Mouse (Mus musculus): ENCODE results near the gene Tvp23b. TPM values are rescaled to one million over a fixed set of nuclear protein-coding genes. Genes with fewer than 3 reads are reported as not detected.
A peak's percentile ranks its signal among the peaks of the same experiment; 100 is the strongest.

Gene Tvp23b
- polyA plus RNA-seq (2016; fragmentation: Nextera tagmentation; extraction: Ambion mirVana): 49.5 and 51.7 TPM in 2 replicates

GRCm38 (mm10) chr11:62879220-62880048, at the start of gene Tvp23b:
Gene Tvp23b, plus strand, starts transcription at chr11:62879455.
- Histone ChIP-seq H3K4me1 (0 out of 2 replicates have a peak, but pooled peaks cover 3% of the 10 kb centered on the region), H3K4me2 (replicated peaks) (peak within 1 kb of the TSS; percentile 68), H3K27me3 (no peaks in the 10 kb centered on the region), H3K9me3 (replicated peaks) (no peaks in the 10 kb centered on the region), H3K4me3 (peak within 1 kb of the TSS; percentile 79), H3K9ac (peak within 1 kb of the TSS; percentile 85), H3K36me3 (peaks cover 11% of the 10 kb centered on the region), H3K27ac (peak within 1 kb of the TSS; percentile 78)
- peak; percentile 96 for ATAC-seq (ENCODE audit: low FRiP score)
- WGBS: 2% methylated on average over 55 of the region's 55 CpGs

GRCm38 (mm10) chr11:62830387-62830786, 48.9 kb upstream of the Tvp23b start:
- 79% methylated on average over 2 of the region's 2 CpGs for WGBS
- no peaks in the 10 kb centered on the region for H3K27me3 ChIP-seq

GRCm38 (mm10) chr11:62831906-62832305, 47.3 kb upstream of the Tvp23b start:
- no peaks in the 10 kb centered on the region for H3K9me3 ChIP-seq (replicated peaks)
- no peaks in the 10 kb centered on the region for H3K4me1 ChIP-seq
- no peaks in the 10 kb centered on the region for H3K27me3 ChIP-seq
- H3K36me3 ChIP-seq: no peaks in the 10 kb centered on the region
- no peak overlapping the region for H3K9ac ChIP-seq
- ATAC-seq (ENCODE audit: low FRiP score): no peak
- no peak overlapping the region for H3K4me3 ChIP-seq
- no peak overlapping the region for H3K4me2 ChIP-seq (replicated peaks)
- H3K27ac ChIP-seq: no peak overlapping the region

More at GRCm38 (mm10) chr11:62830387-62830786, 48.9 kb upstream of the Tvp23b start:
- Histone ChIP-seq H3K9ac (no peak overlapping the region), H3K27ac (no peak overlapping the region), H3K4me2 (replicated peaks) (no peak overlapping the region), H3K9me3 (replicated peaks) (no peaks in the 10 kb centered on the region), H3K4me1 (no peaks in the 10 kb centered on the region), H3K36me3 (no peaks in the 10 kb centered on the region), H3K4me3 (no peak overlapping the region)
- no peak for ATAC-seq (ENCODE audit: low FRiP score)

GRCm38 (mm10) chr11:62844562-62844961, 34.7 kb upstream of the Tvp23b start:
- Histone ChIP-seq H3K9me3 (replicated peaks) (no peaks in the 10 kb centered on the region), H3K4me1 (0 out of 2 replicates have a peak, but pooled peaks cover 2% of the 10 kb centered on the region), H3K27ac (no peak overlapping the region), H3K27me3 (no peaks in the 10 kb centered on the region), H3K9ac (no peak overlapping the region), H3K4me2 (replicated peaks) (no peak overlapping the region), H3K4me3 (no peak overlapping the region), H3K36me3 (0 out of 2 replicates have a peak, but pooled peaks cover 7% of the 10 kb centered on the region)
- 90% methylated on average over 5 of the region's 5 CpGs for WGBS
- no peak for ATAC-seq (ENCODE audit: low FRiP score)

- Histone ChIP-seq H3K27ac (no peak overlapping the region), H3K4me3 (no peak overlapping the region), H3K4me2 (replicated peaks) (no peak overlapping the region), H3K9me3 (replicated peaks) (no peaks in the 10 kb centered on the region), H3K27me3 (no peaks in the 10 kb centered on the region), H3K36me3 (0 out of 2 replicates have a peak, but pooled peaks cover 4% of the 10 kb centered on the region), H3K9ac (no peak overlapping the region), H3K4me1 (0 out of 2 replicates have a peak, but pooled peaks cover 2% of the 10 kb centered on the region)
- WGBS: 68% methylated on average over 3 of the region's 3 CpGs
- ATAC-seq (ENCODE audit: low FRiP score): no peak
Measured at GRCm38 (mm10) chr11:62845730-62846129, 33.5 kb upstream of the Tvp23b start.

- H3K36me3 ChIP-seq: no peaks in the 10 kb centered on the region
- H3K9me3 ChIP-seq (replicated peaks): no peaks in the 10 kb centered on the region
- ATAC-seq (ENCODE audit: low FRiP score): no peak
- WGBS: 24% methylated on average over 12 of the region's 12 CpGs
- peak within 1 kb of the TSS; percentile 40 for H3K4me2 ChIP-seq (replicated peaks)
- no peak within 1 kb of the TSS; the same call in 1 of the 2 replicates for H3K9ac ChIP-seq
- H3K4me1 ChIP-seq: 0 out of 2 replicates have a peak, but pooled peaks cover 2% of the 10 kb centered on the region
- H3K27me3 ChIP-seq: no peaks in the 10 kb centered on the region
- no peak within 1 kb of the TSS for H3K4me3 ChIP-seq
- no peak within 1 kb of the TSS for H3K27ac ChIP-seq
Measured at GRCm38 (mm10) chr11:62846961-62847654, 32.1 kb upstream of the Tvp23b start, which contains the start of gene Fbxw10. Gene Fbxw10, plus strand, starts transcription at chr11:62847069.

- ATAC-seq (ENCODE audit: low FRiP score): no peak
- Histone ChIP-seq H3K4me3 (no peak overlapping the region), H3K27ac (no peak overlapping the region), H3K36me3 (no peaks in the 10 kb centered on the region), H3K4me2 (replicated peaks) (no peak overlapping the region), H3K4me1 (0 out of 2 replicates have a peak, but pooled peaks cover 2% of the 10 kb centered on the region), H3K9me3 (replicated peaks) (no peaks in the 10 kb centered on the region), H3K9ac (no peak overlapping the region; the same call in 1 of the 2 replicates), H3K27me3 (no peaks in the 10 kb centered on the region)
- WGBS: 59% methylated on average over 4 of the region's 4 CpGs
Measured at GRCm38 (mm10) chr11:62847655-62848191, 31.5 kb upstream of the Tvp23b start.

GRCm38 (mm10) chr11:62848301-62848700, 31.0 kb upstream of the Tvp23b start:
- H3K4me3 ChIP-seq: no peak overlapping the region
- no peak overlapping the region for H3K9ac ChIP-seq
- H3K27me3 ChIP-seq: no peaks in the 10 kb centered on the region
- no peaks in the 10 kb centered on the region for H3K36me3 ChIP-seq
- no peak overlapping the region for H3K27ac ChIP-seq
- no peaks in the 10 kb centered on the region for H3K9me3 ChIP-seq (replicated peaks)
- 0 out of 2 replicates have a peak, but pooled peaks cover 2% of the 10 kb centered on the region for H3K4me1 ChIP-seq
- 36% methylated on average over 2 of the region's 2 CpGs for WGBS
- no peak overlapping the region for H3K4me2 ChIP-seq (replicated peaks)
- no peak for ATAC-seq (ENCODE audit: low FRiP score)

GRCm38 (mm10) chr11:62851199-62851598, 28.1 kb upstream of the Tvp23b start:
- WGBS: 83% methylated on average over 1 of the region's 1 CpGs
- no peak overlapping the region for H3K4me2 ChIP-seq (replicated peaks)
- no peak overlapping the region for H3K9ac ChIP-seq
- no peaks in the 10 kb centered on the region for H3K36me3 ChIP-seq
- 0 out of 2 replicates have a peak, but pooled peaks cover 2% of the 10 kb centered on the region for H3K4me1 ChIP-seq
- H3K27me3 ChIP-seq: no peaks in the 10 kb centered on the region
- H3K27ac ChIP-seq: no peak overlapping the region
- no peak for ATAC-seq (ENCODE audit: low FRiP score)
- H3K9me3 ChIP-seq (replicated peaks): no peaks in the 10 kb centered on the region
- H3K4me3 ChIP-seq: no peak overlapping the region

- no peak for ATAC-seq (ENCODE audit: low FRiP score)
- Histone ChIP-seq H3K27me3 (no peaks in the 10 kb centered on the region), H3K4me1 (no peaks in the 10 kb centered on the region), H3K4me2 (replicated peaks) (no peak overlapping the region), H3K9me3 (replicated peaks) (no peaks in the 10 kb centered on the region), H3K36me3 (no peaks in the 10 kb centered on the region), H3K27ac (no peak overlapping the region), H3K9ac (no peak overlapping the region), H3K4me3 (no peak overlapping the region)
- 82% methylated on average over 6 of the region's 6 CpGs for WGBS
Measured at GRCm38 (mm10) chr11:62853334-62853733, 25.9 kb upstream of the Tvp23b start.

GRCm38 (mm10) chr11:62865562-62865961, 13.7 kb upstream of the Tvp23b start:
- ATAC-seq (ENCODE audit: low FRiP score): no peak
- no peaks in the 10 kb centered on the region for H3K27me3 ChIP-seq
- H3K4me1 ChIP-seq: no peaks in the 10 kb centered on the region
- H3K9me3 ChIP-seq (replicated peaks): no peaks in the 10 kb centered on the region
- H3K27ac ChIP-seq: no peak overlapping the region
- H3K36me3 ChIP-seq: no peaks in the 10 kb centered on the region
- no peak overlapping the region for H3K9ac ChIP-seq
- no peak overlapping the region for H3K4me3 ChIP-seq
- WGBS: 82% methylated on average over 4 of the region's 4 CpGs
- no peak overlapping the region for H3K4me2 ChIP-seq (replicated peaks)

GRCm38 (mm10) chr11:62866685-62867084, 12.6 kb upstream of the Tvp23b start:
- ATAC-seq (ENCODE audit: low FRiP score): no peak
- no peaks in the 10 kb centered on the region for H3K9me3 ChIP-seq (replicated peaks)
- H3K4me2 ChIP-seq (replicated peaks): no peak overlapping the region
- no peaks in the 10 kb centered on the region for H3K36me3 ChIP-seq
- H3K9ac ChIP-seq: no peak overlapping the region
- no peak overlapping the region for H3K27ac ChIP-seq
- H3K4me1 ChIP-seq: no peaks in the 10 kb centered on the region
- no peak overlapping the region for H3K4me3 ChIP-seq
- WGBS: 82% methylated on average over 7 of the region's 7 CpGs
- H3K27me3 ChIP-seq: no peaks in the 10 kb centered on the region

Data from hindbrain, embryonic 12.5 days (tissue).